Mouse (Mus musculus) midbrain, embryonic 12.5 days (tissue): ENCODE results near the gene Aqp3. TPM values are rescaled to one million over a fixed set of nuclear protein-coding genes. Genes with fewer than 3 reads are reported as not detected.

ENCODE experiments used
- ATAC-seq: fragments of 200-750 bp; cut with Nextera tagmentation; 2 replicates; pipeline ENCODE4 v1.8.0; 2017; ENCODE audit warnings: low read depth, moderate TSS enrichment, moderate library complexity; ENCODE audit not compliant: low FRiP score
- H3K27ac ChIP-seq: fragments of 300-500 bp; sonication (generic); replicated peaks from 2 replicates; pipeline ENCODE4 v1.5.1; 2016; ENCODE audit warnings: mild to moderate bottlenecking
- H3K27me3 ChIP-seq: fragments of 300-500 bp; sonication (generic); 2 replicates; pipeline ENCODE4 v1.6.1; 2016; ENCODE audit warnings: mild to moderate bottlenecking
- H3K36me3 ChIP-seq: fragments of 300-500 bp; sonication (generic); 2 replicates; pipeline ENCODE4 v1.6.1; 2016
- H3K4me1 ChIP-seq: fragments of 300-500 bp; sonication (generic); 2 replicates; pipeline ENCODE4 v1.6.1; 2016
- H3K4me2 ChIP-seq: fragments of 300-500 bp; sonication (generic); replicated peaks from 2 replicates; pipeline ENCODE4 v1.6.1; 2016; ENCODE audit warnings: mild to moderate bottlenecking, moderate library complexity
- H3K4me3 ChIP-seq: fragments of 300-500 bp; sonication (generic); 2 replicates; pipeline ENCODE4 v1.5.1; 2016; ENCODE audit warnings: mild to moderate bottlenecking
- H3K9ac ChIP-seq: fragments of 300-500 bp; sonication (generic); replicated peaks from 2 replicates; pipeline ENCODE4 v1.6.1; 2016; ENCODE audit warnings: mild to moderate bottlenecking, moderate library complexity
- H3K9me3 ChIP-seq: fragments of 300-500 bp; sonication (generic); 2 replicates; pipeline ENCODE4 v1.6.1; 2016; ENCODE audit warnings: mild to moderate bottlenecking
- WGBS: fragments of 180-500 bp; shearing (Covaris S2); methylation state at CpG from one replicate; pipeline ENCODE4 v1.1.7; 2016; 5-methylcytosine and 5-hydroxymethylcytosine counted together
- polyA plus RNA-seq: library from polyadenylated mRNA; unstranded; fragments of >200 nt; fragmentation: Nextera tagmentation; extraction: Ambion mirVana; gene quantifications from 2 replicates; pipeline ENCODE4 v1.2.1, GENCODE M21; 2016

Aqp3 gene
- polyA plus RNA-seq, 1 experiment from 2014 or later = 0.65 TPM

DNA sequence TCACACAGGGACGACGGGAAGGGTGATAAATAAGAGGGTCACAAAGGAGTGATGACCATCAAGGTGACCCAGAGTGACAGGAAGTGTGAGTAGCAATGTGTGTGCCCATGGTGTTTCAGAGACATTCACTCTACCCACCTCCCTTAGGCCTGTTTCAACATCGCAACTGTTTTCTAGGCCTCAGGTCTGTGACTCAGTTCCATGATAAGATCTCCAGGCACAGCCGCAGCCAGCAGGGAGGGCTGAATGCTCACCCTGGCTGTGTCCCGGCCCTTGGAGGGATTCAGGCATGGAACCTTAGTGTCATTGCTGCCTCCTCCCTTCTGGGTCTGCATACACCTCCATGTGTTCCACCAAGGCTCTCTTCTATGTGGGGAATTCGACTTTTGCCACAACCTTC lies 19.3 kb downstream of the Aqp3 start:
- H3K4me1 ChIP-seq = no peaks in the 10 kb centered on the region
- no peaks in the 10 kb centered on the region for H3K36me3 ChIP-seq
- no peak overlapping the region for H3K4me3 ChIP-seq
- no peak overlapping the region for H3K4me2 ChIP-seq
- H3K27me3 ChIP-seq = no peaks in the 10 kb centered on the region
- no peak for ATAC-seq
- no peak overlapping the region for H3K27ac ChIP-seq
- H3K9ac ChIP-seq = no peak overlapping the region
- H3K9me3 ChIP-seq = no peaks in the 10 kb centered on the region
- WGBS = 86% methylated on average over 6 of the region's 6 CpGs

DNA sequence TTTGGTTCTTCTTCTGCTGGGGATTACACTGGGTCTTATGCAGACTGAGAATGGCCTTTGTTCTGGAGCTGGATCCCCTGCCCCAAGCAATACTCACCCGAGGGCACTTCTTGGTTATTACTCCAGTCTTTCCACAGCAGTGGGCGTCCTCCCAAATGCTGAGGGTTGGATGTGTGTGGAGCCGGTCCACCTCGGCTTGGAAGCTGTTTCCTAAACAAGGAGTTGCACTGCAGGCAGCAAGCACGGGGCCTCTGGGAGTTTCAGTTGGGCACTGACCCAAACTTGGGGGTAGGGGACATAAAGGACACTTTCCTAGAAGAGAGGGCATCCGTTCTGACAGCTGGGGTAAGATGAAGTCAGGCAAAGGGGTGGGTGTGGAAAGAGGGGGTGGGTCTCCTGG lies 23.5 kb downstream of the Aqp3 start:
- Histone ChIP-seq H3K4me1 (no peaks in the 10 kb centered on the region), H3K9me3 (no peaks in the 10 kb centered on the region), H3K27ac (no peak overlapping the region), H3K36me3 (no peaks in the 10 kb centered on the region), H3K4me3 (no peak overlapping the region), H3K27me3 (no peaks in the 10 kb centered on the region), H3K4me2 (no peak overlapping the region), H3K9ac (no peak overlapping the region)
- ATAC-seq = no peak
- whole genome bisulfite sequencing = 74% methylated on average over 6 of the region's 6 CpGs

DNA sequence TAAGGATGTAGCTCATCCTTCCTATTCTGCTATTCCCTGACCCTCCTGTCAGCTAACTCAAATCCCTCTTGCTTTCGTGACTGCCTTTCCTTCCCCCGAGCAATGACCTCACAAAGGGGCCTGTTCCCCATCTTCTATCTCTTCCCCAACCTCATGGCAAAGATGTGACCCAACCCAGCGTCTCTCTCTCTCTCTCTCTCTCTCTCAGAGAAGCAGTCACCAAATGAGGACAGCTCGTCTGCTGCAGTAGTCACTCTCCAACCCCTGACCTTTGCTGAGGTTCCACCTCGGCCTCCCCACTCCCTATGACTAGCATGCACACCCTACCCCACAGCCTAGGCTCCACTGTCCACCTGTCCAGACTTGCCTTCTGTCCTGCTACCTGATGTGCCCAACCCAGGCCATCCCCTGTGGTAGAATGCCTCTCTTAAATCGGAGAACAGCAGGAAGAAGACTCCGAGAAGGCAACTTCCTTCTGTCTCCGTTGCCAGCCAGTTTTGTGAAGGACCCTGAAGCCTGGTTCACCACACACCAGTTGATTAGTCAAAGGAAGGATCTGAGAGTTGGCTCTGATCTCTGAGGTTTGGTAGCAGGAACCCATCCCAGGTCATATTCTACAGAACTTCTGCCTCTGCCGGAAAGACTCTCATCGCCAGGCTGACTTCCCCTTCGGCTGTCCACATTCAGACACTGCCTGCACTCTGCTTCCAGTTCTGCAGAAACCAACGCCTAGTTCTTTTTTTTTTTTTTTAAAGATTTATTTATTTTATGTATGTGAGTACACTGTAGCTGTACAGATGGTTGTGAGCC lies 24.8 kb downstream of the Aqp3 start:
- Histone ChIP-seq H3K27me3 (no peaks in the 10 kb centered on the region), H3K4me1 (no peaks in the 10 kb centered on the region), H3K9me3 (no peaks in the 10 kb centered on the region), H3K4me2 (no peak overlapping the region), H3K27ac (no peak overlapping the region), H3K36me3 (no peaks in the 10 kb centered on the region), H3K4me3 (no peak overlapping the region), H3K9ac (no peak overlapping the region)
- 84% methylated on average over 12 of the region's 12 CpGs for WGBS
- no peak for ATAC-seq

DNA sequence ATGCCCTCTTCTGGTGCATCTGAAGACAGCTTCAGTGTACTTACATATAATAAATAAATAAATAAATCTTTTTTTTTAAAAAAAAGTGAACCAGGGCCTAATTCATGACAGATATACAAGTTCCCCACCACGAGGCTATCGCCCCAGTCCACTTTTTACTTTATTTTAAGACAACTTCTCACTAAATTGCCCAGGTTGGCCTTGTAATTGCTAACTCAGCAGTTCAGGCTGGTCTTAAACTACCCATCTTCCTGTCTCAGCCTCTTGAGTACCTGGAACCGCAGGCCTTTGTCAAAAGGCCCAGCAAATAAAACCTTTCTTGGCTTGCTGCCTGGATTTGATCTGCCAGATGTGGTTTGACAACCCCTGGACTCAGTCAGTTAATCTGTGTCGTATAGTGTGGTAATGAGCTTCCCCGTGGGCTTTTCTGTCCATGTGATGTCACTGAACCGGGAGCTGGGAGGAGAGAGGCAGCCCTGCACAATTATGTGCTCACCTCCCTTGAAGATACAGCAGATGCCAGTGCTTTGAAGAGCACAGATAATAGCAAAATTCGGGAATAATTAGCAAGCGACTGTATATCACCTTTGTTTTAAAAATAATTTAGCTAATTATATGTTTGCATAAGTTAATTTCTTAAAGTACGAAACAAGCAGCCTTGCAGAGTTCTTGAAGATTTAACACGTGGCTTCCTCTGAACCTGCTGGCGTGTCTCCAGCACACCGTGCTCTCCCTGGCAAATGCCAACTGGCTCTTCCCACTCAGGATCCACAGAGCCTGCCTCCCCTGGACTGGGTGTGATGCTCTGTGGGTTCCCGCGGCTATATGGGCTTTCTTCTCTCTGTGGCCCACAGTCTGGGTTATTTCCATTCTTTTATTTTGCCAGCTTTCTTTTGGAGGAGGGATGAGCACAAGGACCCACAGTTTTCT lies 26.2 kb downstream of the Aqp3 start:
- Histone ChIP-seq H3K4me2 (no peak overlapping the region), H3K4me1 (no peaks in the 10 kb centered on the region), H3K27me3 (no peaks in the 10 kb centered on the region), H3K36me3 (no peaks in the 10 kb centered on the region), H3K4me3 (no peak overlapping the region), H3K9ac (no peak overlapping the region), H3K9me3 (no peaks in the 10 kb centered on the region), H3K27ac (no peak overlapping the region)
- ATAC-seq = no peak
- WGBS = 79% methylated on average over 14 of the region's 14 CpGs

DNA sequence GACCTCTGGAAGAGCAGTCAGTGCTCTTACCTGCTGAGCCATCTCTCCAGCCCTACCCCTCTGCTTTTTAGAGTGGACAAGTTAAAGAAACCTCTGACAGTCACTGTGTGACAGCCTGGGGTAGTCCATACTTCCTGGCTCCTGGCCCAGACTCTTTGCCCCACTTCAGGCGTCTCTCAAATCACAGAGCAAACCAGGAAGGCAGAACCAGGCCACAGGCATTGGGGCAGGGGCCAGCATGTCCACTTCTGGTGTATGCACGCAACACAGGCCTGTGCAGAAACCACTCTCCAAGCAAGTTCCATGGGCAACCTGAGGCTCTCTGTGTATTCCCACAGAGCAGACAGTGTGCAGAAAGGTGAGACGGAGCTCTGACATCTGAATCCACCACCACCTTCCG lies 32.8 kb downstream of the Aqp3 start:
- 89% methylated on average over 4 of the region's 4 CpGs for WGBS
- no peaks in the 10 kb centered on the region for H3K9me3 ChIP-seq
- no peak overlapping the region for H3K27ac ChIP-seq
- H3K36me3 ChIP-seq = no peaks in the 10 kb centered on the region
- ATAC-seq = no peak
- no peak overlapping the region for H3K4me2 ChIP-seq
- H3K9ac ChIP-seq = no peak overlapping the region
- no peak overlapping the region for H3K4me3 ChIP-seq
- H3K27me3 ChIP-seq = no peaks in the 10 kb centered on the region; the same call in 1 of the 2 replicates
- no peaks in the 10 kb centered on the region for H3K4me1 ChIP-seq

DNA sequence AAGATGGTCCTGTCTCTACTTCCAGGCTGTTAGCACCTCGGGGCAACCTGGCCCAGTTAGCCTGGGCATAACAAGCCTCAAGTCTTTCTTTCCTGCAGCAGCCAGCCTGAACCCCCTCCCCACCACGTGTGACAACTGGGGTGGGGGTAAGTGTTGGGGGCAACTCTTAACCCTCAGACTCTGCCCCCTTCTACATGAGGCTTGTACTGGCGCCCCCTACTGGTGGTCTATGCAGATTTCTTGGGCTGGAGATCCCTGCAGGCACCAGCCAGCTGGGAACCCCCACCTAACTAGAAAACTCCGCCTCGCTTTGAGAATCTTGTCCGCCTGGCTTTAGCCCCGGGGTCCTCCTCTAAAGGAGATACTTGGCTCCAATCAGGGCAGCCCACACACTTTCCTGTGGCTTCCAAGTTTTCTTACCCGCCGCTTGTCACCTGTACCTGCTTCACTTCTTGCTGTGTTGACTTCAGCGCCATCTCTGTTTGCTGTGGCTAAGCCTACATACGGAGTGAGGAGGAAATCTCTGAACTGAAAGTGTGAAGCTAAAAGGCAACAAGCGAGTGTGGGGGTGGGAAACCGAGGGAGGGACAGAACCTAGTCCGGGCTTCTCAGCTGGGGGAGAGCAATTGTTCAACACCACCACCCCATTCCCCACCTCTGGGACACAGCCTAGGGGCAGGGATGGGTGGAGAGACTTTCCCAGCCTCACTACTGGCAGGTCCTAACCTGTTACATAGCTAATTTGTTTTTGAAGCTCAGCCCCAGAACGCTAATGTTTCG lies 33.9 kb downstream of the Aqp3 start:
- Histone ChIP-seq H3K4me1 (no peaks in the 10 kb centered on the region), H3K36me3 (no peaks in the 10 kb centered on the region), H3K9ac (no peak overlapping the region), H3K9me3 (no peaks in the 10 kb centered on the region), H3K4me3 (no peak overlapping the region), H3K27me3 (no peaks in the 10 kb centered on the region; the same call in 1 of the 2 replicates), H3K4me2 (no peak overlapping the region), H3K27ac (no peak overlapping the region)
- no peak for ATAC-seq
- WGBS = 25% methylated on average over 16 of the region's 16 CpGs

DNA sequence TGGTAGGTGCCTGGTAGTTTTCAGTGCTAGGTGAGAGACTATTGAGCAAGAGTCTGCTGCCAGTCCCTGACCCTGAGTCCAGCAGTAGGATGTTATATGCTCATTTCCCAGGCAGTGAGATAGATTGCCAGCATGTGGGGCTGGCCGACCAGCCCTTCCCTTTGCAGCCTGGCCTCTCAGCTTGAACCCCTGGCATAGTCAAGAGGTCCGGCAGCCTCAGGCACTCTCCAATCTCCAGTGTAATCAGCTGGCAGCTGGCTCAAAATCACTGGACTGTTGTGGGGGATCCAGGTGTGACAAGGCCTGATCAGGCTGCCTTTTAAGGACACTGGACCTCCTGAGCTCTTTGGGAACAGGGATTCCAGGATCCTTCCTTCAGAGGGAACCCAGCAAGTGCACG lies 34.6 kb downstream of the Aqp3 start:
- 65% methylated on average over 3 of the region's 3 CpGs for WGBS

DNA sequence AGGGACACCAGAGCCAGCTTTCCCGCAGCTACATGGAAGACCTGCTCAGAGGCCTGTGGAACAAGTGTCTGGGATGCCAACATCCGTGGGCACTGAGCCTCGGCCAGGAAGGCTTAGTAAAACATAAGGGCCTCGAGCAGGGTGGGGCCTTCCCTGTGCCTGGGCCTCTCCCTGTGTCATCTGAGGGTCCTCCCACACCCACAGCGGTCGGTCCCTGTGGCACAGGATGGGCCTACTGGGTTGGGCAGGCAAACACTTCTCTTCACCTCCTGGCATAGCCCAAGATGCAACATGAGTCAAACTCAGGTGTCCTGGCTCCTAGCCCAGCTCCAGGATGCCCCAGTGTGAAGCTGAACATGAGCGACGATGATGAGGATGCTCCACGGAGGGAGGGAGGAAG lies 40.6 kb downstream of the Aqp3 start:
- H3K27me3 ChIP-seq = no peaks in the 10 kb centered on the region; the same call in 1 of the 2 replicates
- no peaks in the 10 kb centered on the region for H3K9me3 ChIP-seq
- 84% methylated on average over 8 of the region's 9 CpGs for WGBS
- H3K4me2 ChIP-seq = no peak overlapping the region
- no peak overlapping the region for H3K9ac ChIP-seq
- no peak for ATAC-seq
- no peak overlapping the region for H3K4me3 ChIP-seq
- no peaks in the 10 kb centered on the region for H3K36me3 ChIP-seq
- H3K4me1 ChIP-seq = no peaks in the 10 kb centered on the region
- no peak overlapping the region for H3K27ac ChIP-seq

More for the DNA sequence above, 34.6 kb downstream of the Aqp3 start:
- no peak overlapping the region for H3K27ac ChIP-seq
- H3K9ac ChIP-seq = no peak overlapping the region
- no peaks in the 10 kb centered on the region for H3K36me3 ChIP-seq
- no peaks in the 10 kb centered on the region; the same call in 1 of the 2 replicates for H3K27me3 ChIP-seq
- H3K4me3 ChIP-seq = no peak overlapping the region
- no peaks in the 10 kb centered on the region for H3K9me3 ChIP-seq
- no peak overlapping the region for H3K4me2 ChIP-seq
- ATAC-seq = no peak
- no peaks in the 10 kb centered on the region for H3K4me1 ChIP-seq

DNA sequence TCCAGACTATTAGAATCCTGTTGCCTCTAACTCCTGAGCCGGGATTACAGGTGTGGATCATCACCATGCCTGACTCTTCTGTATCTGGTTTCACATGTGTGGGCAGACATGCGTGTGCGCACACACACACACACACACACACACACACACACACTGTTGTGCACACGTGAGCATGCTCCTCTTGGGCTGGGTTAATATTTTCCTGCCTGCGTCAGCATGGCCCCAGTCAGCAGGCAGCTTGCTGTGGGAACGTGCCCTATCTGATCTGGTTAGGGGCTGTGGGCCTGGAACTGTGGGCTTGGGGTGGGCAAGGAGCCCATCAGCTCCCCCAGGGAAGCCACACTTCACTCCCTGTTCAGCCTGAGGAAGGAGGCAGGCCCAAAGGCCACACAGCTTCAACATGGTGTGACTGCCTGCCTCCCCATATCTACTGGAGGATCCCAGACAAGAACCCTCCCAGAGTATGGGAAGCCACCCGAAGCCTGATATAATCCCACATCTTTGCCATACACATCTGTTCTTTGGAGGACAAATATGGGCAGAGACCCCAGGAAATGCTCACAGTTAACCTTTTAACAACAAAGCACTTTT lies 41.1 kb downstream of the Aqp3 start:
- H3K4me2 ChIP-seq = no peak overlapping the region
- no peaks in the 10 kb centered on the region for H3K4me1 ChIP-seq
- no peak for ATAC-seq
- no peak overlapping the region for H3K4me3 ChIP-seq
- H3K36me3 ChIP-seq = no peaks in the 10 kb centered on the region
- no peak overlapping the region for H3K27ac ChIP-seq
- no peaks in the 10 kb centered on the region for H3K27me3 ChIP-seq
- H3K9me3 ChIP-seq = no peaks in the 10 kb centered on the region
- WGBS = 80% methylated on average over 7 of the region's 7 CpGs
- H3K9ac ChIP-seq = no peak overlapping the region

DNA sequence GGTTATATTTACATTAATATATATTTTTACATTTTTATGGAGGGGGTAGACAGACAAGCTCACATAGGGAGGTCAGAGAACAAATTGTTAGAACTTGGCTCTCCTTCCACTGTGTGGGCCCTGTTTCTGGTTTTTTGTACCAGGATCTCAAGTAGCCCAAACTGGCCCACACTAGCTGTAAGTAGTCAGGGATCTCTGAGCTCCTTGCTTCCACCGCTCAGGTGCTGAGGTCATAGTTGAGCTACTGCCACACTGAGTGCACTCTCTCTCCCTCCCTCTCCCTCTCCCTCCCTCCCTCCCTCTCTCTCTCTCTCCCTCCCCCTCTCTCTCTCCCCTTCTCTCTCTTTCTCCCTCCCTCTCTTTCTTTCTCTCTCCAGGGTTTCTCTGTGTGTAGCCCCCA lies 41.7 kb downstream of the Aqp3 start:
- no peak for ATAC-seq
- no peaks in the 10 kb centered on the region for H3K27me3 ChIP-seq
- H3K4me3 ChIP-seq = no peak overlapping the region
- no peak overlapping the region for H3K27ac ChIP-seq
- H3K9ac ChIP-seq = no peak overlapping the region
- no peaks in the 10 kb centered on the region for H3K9me3 ChIP-seq
- H3K4me1 ChIP-seq = no peaks in the 10 kb centered on the region
- 62% methylated on average over 1 of the region's 1 CpGs for WGBS
- H3K4me2 ChIP-seq = no peak overlapping the region
- H3K36me3 ChIP-seq = no peaks in the 10 kb centered on the region

DNA sequence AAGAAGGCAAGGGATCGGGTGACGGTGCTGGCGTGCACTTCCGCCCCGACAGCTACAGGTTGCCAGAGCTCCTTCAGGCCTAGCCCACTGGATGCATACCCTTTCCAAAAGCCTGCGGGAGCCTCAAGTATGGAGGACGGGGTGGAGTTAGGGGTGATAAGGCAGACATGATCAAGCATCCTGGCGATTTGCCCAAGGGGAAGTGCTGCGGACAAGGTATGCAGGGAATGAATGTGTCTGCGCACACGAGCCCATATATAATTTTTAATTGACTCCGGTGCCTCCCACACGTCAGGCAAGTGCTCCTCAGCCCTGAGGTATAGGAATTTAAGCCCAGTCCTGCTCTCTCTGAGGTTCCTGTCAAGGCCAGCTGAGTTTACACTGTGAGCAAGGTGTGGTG lies 42.9 kb downstream of the Aqp3 start:
- H3K4me2 ChIP-seq = no peak overlapping the region
- WGBS = 89% methylated on average over 13 of the region's 13 CpGs
- H3K9ac ChIP-seq = no peak overlapping the region
- peaks cover 3% of the 10 kb centered on the region; the same call in 1 of the 2 replicates for H3K4me1 ChIP-seq
- no peak overlapping the region for H3K27ac ChIP-seq
- no peak for ATAC-seq
- H3K4me3 ChIP-seq = no peak overlapping the region
- H3K36me3 ChIP-seq = no peaks in the 10 kb centered on the region
- H3K9me3 ChIP-seq = no peaks in the 10 kb centered on the region
- H3K27me3 ChIP-seq = no peaks in the 10 kb centered on the region
